Mouse (Mus musculus): ENCODE results near the gene Asic2.

Gene Asic2

DNA sequence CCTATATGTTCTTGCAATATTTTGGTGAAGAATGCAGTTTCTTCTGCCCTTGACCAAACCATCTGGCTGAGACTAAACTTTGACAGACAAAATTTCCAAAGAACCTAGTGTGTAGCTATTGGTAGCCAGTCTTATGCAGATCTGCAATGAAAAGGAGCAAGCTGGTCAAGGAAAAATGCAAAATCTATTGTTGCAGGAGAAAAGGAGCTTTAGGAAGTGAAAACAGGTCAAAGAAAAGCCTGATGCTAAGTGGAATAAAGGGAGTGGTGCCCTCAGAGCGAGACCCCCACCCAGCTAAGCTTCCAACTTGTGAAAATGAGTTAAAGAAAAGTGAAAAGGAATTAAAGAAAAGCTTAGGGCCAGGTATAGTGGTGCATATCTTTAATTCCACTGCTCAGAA is 135.9 kb downstream of the Asic2 start:
- WGBS: 76% methylated on average over 1 of the region's 1 CpGs

DNA sequence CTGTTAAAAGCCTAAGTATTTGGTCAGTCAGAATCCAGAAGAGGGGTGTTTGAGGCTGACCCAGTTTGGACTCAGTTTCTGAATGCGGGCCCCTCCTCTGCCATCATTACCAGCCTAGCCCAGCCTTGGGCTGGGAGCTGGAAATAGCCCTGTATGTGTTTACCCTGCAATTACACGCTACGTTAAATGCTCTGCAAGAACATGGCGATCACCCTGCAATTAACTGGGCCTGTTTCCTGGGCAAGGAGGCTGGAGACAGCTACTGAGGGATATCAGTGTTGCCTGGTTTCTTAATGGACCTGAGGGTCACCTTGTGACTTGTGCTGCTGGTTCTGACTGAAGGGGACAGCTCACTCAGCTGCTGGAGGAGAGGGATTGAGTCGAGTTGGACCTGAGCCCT is 151.7 kb downstream of the Asic2 start:
- WGBS: 56% methylated on average over 5 of the region's 5 CpGs

DNA sequence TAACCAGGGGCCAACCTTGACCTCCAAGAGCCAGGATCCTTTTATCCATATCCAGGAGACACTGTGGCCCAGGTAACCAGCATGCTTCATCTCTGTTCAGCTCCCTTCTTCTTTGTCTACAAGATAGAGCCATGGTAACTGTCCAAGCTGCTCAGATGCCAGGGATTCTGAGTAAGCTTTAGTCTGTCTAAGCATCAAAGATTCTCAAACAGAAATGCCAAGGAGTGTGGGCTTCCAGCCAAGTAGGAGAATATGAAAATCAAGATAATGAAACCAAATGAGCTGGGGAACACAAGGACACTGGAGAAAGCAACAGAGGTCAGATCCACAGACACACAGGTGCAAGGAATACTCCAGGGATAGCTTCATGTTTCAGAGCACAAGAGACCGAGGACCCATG is 153.4 kb downstream of the Asic2 start:
- 52% methylated on average over 1 of the region's 1 CpGs for WGBS

DNA sequence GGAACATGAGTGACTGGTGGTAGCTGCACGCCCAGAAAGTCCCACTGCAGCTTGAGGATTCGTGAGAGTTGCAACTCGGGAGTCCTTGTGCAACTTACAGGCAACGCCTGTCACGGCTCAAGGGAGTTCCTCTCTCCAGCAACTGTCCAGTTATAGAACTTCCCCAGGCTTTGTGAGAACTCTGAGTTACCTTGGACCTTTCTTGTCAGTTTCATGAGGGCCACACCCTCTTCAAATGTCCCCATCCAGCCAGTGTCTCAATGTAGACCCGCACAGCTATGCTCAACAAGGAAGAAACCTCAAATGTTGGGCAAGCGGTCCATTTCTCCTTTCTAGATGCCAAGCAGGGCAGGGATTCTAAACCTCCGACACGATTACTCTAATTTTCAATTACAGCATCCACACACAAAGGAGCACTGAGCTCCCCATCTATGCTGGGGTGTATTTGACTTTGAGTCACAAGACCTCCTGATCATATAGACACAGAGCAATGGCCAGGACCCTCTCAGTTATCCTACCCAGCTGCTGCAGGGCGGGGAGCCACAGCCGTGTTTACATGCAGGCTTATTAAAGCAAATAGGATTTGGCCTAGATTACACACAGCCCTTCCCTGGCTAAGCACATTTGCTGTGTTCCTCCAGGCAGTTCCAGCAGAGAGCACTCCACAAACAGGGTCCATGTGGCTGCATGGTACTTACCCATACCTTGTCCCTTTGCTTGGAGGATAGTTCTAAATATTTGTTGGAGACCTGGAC is 161.2 kb downstream of the Asic2 start:
- 89% methylated on average over 11 of the region's 11 CpGs for WGBS

DNA sequence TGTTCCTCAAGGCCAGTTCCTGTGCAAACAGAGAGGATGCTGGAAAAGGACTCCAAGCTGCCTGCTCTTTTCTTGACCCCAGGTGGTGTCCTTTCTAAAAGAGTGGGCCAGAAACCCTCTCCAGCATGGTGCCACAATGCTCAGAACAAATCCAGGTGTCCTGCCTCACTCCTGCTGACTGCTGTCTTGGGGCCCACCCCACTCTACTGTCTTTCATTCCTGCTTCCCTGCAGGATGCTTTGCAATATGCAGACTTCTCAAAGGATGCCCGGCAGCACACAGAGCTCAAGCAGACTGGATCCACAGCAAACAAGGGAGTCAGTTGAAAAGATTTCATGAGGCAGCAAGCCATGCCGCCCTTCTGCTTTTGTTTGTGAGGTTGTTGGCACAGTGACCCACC is 164.7 kb downstream of the Asic2 start:
- 37% methylated on average over 2 of the region's 2 CpGs for WGBS

DNA sequence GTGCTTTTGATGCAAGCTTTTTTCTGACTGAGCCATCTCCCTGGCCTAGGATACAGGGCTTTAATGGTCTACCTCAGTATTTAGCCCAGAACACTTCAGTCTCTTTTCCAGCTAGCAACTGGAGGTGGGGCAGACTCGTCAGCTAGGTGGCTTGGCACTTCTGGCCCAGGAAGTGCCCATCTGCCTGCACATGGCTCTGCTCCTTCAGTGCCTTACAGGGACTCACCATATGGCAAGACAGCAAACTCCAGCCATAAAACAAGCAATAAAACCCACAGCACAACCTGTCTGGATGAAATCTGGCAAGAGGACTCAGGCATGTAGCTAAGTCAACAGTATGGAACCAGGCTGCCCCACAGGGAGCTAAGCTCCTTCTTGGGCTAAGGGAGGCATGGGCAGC is 165.6 kb downstream of the Asic2 start:
- 44% methylated on average over 1 of the region's 1 CpGs for WGBS

DNA sequence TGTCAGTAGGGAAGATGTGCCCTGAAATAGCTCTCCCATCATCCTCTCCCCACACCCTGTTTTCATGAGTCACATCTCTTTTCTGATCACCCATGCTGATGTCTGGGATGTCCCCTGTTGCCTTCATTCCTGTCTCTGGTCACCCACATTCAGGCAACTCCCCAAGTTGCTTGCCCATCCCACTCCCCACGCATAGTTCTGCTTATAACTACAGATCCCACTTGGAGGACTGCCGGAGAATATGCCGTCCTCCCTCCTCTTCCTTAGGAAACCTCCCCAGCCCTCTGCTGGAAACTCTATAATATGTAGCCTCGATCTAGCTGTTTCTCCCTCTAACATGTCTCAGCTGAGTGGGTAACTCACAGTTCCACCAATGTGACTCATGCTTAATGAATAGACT is 167.4 kb downstream of the Asic2 start:
- 42% methylated on average over 4 of the region's 4 CpGs for WGBS

DNA sequence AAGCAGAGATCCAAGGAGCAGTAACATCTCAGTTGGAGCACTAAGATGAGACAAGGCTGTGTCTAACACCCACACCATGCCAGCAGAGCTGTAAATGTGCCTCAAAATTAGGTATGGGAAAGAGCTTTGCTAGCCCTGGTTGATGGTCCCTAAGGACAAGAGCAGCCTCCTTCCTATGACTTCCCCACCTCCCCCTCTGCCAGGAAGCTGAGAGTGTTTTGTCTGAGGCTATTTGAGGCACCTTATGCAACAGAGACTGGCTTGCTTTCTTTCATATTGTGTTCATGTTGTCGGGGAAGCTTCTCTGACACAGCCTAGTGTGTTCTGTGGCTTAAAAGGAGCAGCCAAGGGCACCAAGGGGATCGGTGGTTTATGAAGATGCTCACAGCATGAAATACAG is 174.7 kb downstream of the Asic2 start:
- WGBS: 17% methylated on average over 2 of the region's 2 CpGs

DNA sequence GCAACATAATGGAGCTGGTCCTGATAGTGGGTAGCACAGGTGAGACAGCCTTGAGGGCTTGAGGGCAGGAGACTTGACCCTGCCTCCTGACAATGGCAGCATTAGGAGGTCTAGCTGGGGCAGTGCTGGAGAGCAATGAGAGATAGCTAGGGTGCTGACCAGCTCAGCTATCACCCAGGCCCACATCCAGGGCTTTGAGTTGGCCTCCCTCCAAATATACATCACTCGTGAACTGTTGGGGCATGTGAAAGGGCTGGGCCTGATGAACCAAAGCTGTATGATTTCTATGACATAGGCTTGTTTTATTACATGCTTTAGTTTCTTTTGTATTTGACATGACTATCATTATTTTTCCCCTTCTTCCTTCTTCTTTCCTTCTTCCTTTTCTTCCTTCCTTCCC is 176.7 kb downstream of the Asic2 start:
- 56% methylated on average over 1 of the region's 1 CpGs for WGBS

DNA sequence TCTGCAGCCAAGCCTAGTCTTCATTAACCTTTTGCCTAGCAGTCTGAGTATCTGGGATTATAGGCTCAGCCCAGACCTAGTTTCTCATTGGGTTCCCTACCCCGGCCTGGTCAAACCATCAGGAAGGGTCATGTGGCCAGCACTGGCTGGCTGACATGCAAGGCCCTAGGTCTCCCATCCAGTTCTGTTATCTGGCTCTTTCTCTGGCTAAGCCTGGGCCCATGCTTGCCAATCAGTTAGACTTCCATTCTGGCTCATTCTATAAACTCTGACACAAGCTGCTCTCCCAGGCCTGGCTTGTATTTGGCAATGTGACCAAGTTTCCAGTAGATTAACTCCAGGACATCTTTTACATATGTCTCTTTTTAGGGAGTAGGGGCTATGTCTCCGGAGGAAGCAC is 187.7 kb downstream of the Asic2 start:
- 86% methylated on average over 2 of the region's 2 CpGs for WGBS

DNA sequence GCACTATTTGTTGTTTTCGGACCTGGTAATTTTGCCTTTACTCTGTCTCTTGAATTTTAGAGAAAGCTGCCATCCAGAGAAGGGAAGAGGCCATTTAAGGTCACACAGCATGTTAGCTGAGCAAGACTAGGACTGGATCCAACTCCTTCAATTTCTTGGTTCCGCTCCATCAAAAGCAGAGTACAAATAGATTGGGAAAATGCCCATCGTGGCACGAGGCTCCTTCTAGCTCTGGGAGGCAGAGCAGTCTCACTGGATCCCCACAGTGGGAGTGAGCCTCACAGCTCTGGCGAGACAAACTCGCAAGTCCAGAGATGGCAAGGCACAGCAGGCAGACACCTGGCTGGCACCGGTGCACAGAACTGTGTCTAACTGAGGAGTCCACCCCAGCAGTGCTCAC is 188.4 kb downstream of the Asic2 start:
- WGBS: 28% methylated on average over 7 of the region's 7 CpGs

DNA sequence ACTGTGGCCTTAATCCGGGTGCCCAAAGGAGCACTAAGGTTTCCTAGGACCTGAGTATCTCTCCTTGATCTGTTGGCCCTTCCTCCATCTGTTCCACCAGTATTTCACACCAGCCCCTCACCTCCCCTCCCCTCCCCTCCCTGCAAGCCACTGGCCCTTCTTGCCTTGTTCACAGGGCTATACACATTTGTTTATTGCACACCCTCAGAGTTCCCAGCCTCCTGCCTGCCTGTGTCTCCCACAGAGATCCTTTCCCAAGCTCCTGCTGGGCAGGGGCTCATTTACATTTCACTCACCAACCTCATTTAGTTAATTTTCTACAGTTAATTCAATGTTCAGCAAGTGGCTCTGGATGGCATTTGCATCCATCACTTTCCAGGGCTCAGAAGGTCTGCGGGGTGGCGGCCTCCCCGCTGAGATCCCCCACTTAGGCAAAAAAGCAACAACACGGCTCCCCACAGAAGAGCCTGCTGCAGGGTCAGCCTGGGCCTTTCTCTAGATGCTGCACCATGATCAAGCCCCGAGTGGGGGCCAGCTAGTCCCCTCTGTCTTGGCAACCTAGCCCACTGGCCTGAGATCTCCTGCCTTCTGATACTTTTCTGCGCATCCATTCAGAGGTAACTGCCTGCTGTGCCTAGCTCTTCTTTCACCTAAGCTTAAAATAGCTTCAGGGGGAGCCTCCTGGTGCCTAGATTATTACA is 196.9 kb downstream of the Asic2 start:
- 64% methylated on average over 7 of the region's 7 CpGs for WGBS

DNA sequence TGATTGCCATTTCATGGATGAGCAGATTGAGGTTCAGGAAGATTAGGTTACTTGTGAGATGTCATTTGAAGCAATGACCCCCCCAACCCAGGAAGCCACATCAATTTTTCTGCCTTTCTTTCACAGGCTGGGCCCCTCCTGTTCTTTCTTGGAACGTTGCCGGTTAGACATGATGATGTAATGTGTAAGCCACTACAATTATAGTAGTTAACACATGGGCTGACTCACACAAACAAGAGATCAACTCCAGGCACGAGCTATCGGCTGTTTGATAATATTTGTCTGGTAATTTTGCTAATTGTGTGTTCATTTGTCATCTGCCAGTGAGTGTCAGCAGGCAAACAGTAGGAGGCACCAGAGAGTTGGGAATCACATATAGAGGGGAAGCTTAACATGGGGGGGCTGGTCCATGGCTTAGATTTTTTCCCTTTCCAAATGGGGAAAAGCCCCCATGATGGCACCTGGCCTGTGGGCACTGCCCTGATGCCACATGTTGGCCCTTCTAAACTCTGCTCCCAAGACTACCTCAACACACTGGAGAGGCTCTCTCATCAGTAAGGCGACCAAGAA is 198.5 kb downstream of the Asic2 start:
- 46% methylated on average over 5 of the region's 5 CpGs for WGBS

DNA sequence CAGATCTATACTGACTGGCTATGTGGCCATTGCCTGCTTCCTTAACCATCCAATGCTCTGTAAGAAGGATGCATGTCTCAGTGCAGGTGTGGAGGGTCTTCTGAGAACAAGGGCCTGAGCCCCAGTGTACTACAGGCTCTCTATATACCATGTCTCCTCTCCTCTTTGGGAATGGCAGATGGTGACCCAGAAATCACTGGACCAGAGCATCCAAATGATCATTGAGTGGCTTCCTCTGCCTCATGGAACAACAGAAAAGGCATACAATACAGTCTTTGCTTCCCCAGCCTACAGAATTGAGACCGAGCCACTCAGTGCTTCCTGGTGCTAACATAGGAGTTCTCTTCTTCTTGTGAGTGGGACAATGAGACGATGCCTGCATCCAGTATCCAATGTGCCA is 200.0 kb downstream of the Asic2 start:
- 71% methylated on average over 2 of the region's 2 CpGs for WGBS

DNA sequence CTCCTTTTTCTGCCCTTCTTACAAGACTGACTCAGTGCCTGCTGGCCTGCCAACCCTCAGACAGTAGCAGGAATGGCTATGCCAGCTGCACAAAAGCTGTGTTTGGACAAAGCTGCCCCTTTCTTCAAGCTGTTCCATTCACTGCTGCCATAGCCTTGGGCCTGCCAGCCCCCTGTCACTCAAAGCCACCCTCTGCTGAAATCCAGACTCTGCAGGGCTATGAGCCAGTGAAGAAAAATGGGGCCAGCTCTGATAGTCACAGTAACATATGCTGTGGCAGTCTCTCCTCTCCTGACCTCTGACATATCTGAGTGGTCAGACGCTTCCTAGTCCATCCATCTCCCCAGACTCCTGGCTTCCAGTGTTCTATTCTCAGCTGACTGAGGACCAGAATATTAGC is 200.5 kb downstream of the Asic2 start:
- 45% methylated on average over 1 of the region's 1 CpGs for WGBS

DNA sequence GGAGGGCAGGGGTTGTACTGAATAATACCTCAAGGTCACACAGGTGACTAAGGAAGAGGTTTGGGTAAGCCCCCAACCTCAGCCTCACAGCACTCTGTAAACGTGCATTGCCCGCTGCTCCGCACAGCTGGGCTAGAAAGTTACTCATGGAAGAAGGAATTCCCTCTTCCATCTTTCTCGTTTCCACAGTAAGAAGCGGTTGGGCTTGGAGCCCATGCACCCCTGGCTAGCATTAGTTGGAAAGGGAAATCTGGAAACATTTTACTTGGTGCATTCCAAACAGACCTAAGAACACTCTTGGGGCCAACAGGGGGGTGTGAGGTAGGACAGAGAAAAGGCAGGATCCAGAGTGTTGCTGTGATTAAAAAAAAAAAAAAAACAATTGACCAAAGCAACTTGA is 203.0 kb downstream of the Asic2 start:
- WGBS: 71% methylated on average over 5 of the region's 5 CpGs

DNA sequence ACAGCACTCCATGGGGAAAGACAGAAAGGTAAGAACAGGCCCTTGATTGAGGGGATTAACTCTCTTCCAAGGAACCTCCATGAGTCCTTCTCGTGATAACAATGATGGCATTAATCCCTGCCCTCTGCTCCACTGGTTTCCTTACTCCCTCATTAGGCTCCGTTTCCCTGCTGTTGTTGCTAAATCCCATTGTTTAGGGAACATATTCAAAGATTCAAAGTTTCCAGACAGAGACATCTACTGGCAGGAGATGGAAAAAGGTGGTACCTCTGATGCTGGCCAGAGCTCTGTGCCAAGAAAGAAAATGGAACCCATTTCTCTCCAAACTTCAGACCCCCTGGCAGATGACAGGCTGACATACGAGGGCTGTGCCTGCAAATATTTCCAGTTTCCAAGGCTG is 203.5 kb downstream of the Asic2 start:
- 24% methylated on average over 3 of the region's 3 CpGs for WGBS

DNA sequence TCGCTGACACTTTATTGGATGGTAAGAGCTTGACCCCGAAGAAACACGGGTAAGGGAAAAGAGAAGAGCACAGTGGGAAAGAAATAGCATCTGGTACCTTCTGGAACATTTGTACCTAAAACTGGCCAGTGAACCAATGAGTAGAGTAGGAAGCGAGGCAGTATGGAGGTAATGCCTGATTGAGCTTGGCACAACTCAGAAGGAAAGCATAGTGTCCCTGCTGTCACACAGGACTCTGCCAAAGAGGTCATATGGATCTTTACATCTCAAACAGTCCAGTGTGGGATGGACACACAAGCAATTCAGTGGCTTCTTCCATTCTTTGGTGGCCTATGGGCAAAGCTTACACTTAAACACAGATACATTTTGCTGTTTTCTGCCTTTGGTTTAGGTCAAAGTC is 211.0 kb downstream of the Asic2 start:
- WGBS: 83% methylated on average over 4 of the region's 4 CpGs

DNA sequence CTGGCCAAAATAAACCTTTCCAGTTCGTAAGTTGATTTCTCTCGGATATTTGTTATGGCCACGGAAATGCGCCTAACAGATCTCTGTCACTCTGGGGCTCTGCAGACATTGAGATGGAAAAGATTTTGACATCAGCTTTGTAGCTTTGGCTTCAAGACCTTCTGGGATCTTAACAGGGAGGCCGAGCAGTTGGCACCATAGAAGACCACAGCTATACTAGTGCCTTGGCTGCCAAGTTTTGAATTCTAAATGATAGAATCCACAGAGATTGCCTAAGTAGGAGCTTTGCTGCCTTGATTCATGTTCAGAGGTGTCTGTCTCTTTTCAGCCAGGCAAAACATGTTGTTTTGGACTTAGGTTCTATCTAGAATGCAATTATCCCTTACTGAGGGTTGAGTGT is 217.4 kb downstream of the Asic2 start:
- 88% methylated on average over 5 of the region's 5 CpGs for WGBS

DNA sequence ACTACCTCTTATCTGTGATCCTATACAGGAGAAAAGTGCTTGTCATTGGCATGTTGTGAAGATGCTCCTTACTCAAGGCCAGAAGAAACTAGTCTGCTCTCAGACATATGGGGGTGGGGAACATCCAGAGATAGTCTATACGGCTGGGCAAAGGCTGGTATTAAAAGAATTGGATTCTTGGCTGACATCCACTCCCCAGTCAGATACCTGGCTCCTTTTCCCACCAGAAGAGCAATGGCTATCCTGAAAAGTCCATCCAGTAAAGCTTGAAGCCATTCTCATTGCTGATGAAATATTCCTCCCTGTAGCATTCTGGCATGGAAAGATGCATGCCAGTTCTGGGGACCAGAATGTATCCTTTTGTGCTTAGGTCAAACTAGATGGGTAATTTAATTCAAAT is 218.2 kb downstream of the Asic2 start:
- WGBS: 53% methylated on average over 1 of the region's 1 CpGs

DNA sequence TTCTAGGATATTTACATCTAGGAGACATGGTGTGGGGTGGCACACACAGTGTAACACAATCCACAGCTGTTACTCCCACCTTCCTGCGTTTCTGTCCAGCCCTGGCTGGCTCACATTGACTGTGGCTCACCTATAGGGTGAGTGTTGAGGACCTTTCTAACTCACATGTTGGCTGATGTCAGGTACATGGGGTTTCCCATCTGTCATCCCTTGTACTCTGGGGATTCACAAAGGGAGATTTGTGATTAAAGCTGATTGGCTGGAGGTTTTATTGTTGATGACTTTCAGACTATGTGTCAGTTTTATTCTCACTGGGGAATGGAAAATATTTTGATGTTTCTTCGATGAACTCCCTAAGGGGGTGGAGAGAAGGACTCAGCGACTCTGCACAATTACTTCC is 229.3 kb downstream of the Asic2 start:
- WGBS: 70% methylated on average over 3 of the region's 3 CpGs

DNA sequence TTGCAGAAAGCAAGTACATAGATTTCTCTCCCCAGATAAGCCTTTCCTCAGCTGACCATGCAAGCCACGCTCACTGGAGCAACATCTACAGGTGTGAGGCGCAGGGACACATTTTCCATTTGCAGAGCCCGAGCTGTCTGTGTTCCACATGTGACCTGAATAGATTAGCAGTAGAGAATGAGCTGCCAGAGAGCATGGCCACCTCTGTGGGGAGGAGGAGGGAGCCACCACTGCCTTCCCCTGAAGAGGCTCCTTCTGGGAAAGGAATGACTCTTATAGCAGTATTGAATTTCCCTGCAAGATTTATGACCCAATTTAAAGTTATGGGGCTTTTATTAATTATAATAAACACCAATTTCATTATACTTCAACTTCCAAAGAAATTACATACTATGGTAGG is 230.5 kb downstream of the Asic2 start:
- 60% methylated on average over 3 of the region's 3 CpGs for WGBS

DNA sequence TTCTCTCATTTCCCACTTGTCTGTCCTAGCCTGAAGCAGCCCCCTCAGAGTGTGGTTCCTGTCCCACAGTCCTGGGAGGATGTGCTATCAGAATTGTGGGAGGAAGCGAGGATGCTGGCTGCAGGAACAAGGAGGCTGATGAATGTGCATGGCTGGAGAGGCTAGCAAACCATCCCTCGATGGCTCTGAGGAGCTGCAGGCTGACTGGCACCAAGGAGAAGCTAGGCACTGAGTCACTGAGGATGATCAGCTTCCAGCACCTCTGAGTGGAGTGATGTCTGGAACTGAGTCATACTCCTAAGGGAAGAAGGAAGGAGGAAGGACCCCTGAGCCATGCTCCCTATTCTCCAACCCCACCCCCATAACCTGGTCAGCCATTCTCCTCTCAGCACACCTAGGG is 246.2 kb downstream of the Asic2 start:
- WGBS: 59% methylated on average over 2 of the region's 2 CpGs
